Mouse (Mus musculus) CH12.LX (cell line): ENCODE measurements around the gene Gm8126. TPM values are rescaled to one million over a fixed set of nuclear protein-coding genes. Genes with fewer than 3 reads are reported as not detected.
A peak's percentile ranks its signal among the peaks of the same experiment; 100 is the strongest.
"Not testable (repeated sequence)": the region's sequence is repeated elsewhere in the genome, so short reads cannot be mapped to it uniquely, and the experiment has no call there.

Experiments
- DNase-seq: peaks from one replicate; pipeline ENCODE4 v3.0.0-alpha.2; 2013; ENCODE audit errors: extremely low read depth
- H3K27ac ChIP-seq: 2 replicates; pipeline ENCODE4 v1.5.1; 2012; ENCODE audit warnings: low read depth, mild to moderate bottlenecking, control low read depth, moderate library complexity; ENCODE audit not compliant: insufficient read depth
- H3K27me3 ChIP-seq: replicated peaks from 2 replicates; pipeline ENCODE3; 2012; ENCODE audit warnings: inconsistent platforms
- H3K36me3 ChIP-seq, 2 experiments: replicated peaks in 1 of 2; 2 replicates each; pipeline versions ENCODE3 to v1.6.1; 2012; ENCODE audit warnings: inconsistent platforms in 1 of 2, low read length in 1 of 2, mild to moderate bottlenecking in 1 of 2, mixed read lengths in 1 of 2, moderate library complexity in 1 of 2; ENCODE audit not compliant: control insufficient read depth in 1 of 2, insufficient read depth in 1 of 2
- H3K4me1 ChIP-seq, 2 experiments: 2 replicates each; pipeline ENCODE4 v1.6.1; 2012; ENCODE audit warnings: inconsistent platforms in 1 of 2, moderate library complexity in 1 of 2; ENCODE audit not compliant: insufficient read depth in 2 of 2, control insufficient read depth in 1 of 2
- H3K4me2 ChIP-seq: 2 replicates; pipeline ENCODE4 v1.6.1; 2012; ENCODE audit warnings: low read depth, mild to moderate bottlenecking, control low read depth; ENCODE audit not compliant: poor library complexity, insufficient read depth, severe bottlenecking
- H3K4me3 ChIP-seq, 3 experiments: fragments of 150-350 bp in 1 of 3; sonication (generic) in 1 of 3; replicated peaks in 1 of 3; 2 replicates each; pipeline versions ENCODE3 to v1.5.1; 2011 to 2012; ENCODE audit warnings: low read depth in 2 of 3, low read length in 2 of 3, mild to moderate bottlenecking in 2 of 3, moderate library complexity in 2 of 3, control low read depth in 1 of 3, improper control_type of control experiment in 1 of 3, inconsistent platforms in 1 of 3, mixed read lengths in 1 of 3; ENCODE audit not compliant: poor library complexity in 1 of 3
- H3K79me2 ChIP-seq: replicated peaks from 2 replicates; pipeline ENCODE4 v1.6.1; 2012; ENCODE audit warnings: mild to moderate bottlenecking, moderate library complexity; ENCODE audit not compliant: control insufficient read depth, poor library complexity, insufficient read depth, severe bottlenecking; ENCODE audit errors: extremely low read depth
- H3K9ac ChIP-seq: 2 replicates; pipeline ENCODE4 v1.6.1; 2012; ENCODE audit warnings: low read depth, mild to moderate bottlenecking, control low read depth, moderate library complexity; ENCODE audit not compliant: insufficient read depth
- H3K9me3 ChIP-seq: replicated peaks from 2 replicates; pipeline ENCODE3; 2012; ENCODE audit warnings: low read length, inconsistent platforms, mixed read lengths
- dilution Hi-C: fragments of 300-500 bp; cut with MboI; formaldehyde crosslinking; loops from 2 replicates; pipeline ENCODE4 v1.14.3; 2020; ENCODE audit warnings: low sequenced_read_pairs; ENCODE audit not compliant: extremely low pct_unique_long_range_greater_than_20kb, extremely low pct_ligation_motif_present
- in situ Hi-C: fragments of 300-500 bp; cut with MboI; formaldehyde crosslinking; loops from 3 replicates; pipeline ENCODE4 v1.14.3; 2019; ENCODE audit warnings: low sequenced_read_pairs, low pct_ligation_motif_present, low pct_unique_long_range_greater_than_20kb, mixed read lengths
- polyA plus RNA-seq: library from polyadenylated mRNA; unstranded; fragments of >175 nt; gene quantifications from 2 replicates; pipeline ENCODE4 v1.2.1, GENCODE M21; 2012; ENCODE audit warnings: low read depth; ENCODE audit not compliant: insufficient read length
- total RNA-seq, 2 experiments: library from RNA; depleted of rRNA; stranded (reverse); fragments of 300-350 nt in 1 of 2; fragments of >200 nt in 1 of 2; gene quantifications; 2 replicates each; pipeline ENCODE4 v1.2.3; 2012 to 2014

The Gm8126 gene
- total and polyA plus RNA-seq, 3 experiments = 0.12 TPM; not detected in 2

- H3K27ac ChIP-seq, H3K27me3 ChIP-seq, H3K4me1 ChIP-seq, H3K36me3 ChIP-seq, in situ Hi-C loops, H3K4me3 ChIP-seq, dilution Hi-C loops, H3K4me2 ChIP-seq, DNase-seq, H3K9me3 ChIP-seq, H3K79me2 ChIP-seq, H3K9ac ChIP-seq: not testable (repeated sequence)
Measured at GRCm38 (mm10) chr14:43263421-43263820, 5.0 kb downstream of the Gm8126 start.

DNA sequence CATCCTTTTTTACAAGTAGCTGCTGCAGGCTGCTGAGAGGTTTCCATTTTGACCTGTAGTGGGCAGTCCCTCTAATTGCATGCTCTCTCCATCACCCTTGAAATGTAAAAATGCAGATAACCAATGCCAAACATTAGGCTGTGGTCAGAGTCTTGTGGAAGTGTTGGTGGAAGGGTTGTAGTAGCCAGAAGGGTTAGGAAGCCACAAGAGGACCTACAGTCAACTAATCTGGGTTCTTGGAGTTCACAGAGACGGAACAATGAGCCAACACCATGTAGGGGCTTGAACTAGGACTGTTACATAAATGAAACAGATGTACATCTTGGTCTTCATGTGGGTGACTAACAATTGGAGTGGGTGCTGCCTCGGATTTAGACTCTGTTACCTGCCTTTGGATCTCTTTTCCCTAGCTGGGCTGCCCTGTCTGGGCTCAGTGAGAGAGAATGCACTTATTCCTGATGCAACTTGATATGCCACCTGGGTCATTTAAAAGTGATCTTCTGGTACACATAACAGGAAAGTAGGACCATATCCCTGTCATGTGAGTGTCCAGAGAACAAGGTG, 10.2 kb downstream of the Gm8126 start:
- H3K9me3 ChIP-seq, H3K27ac ChIP-seq, H3K27me3 ChIP-seq, DNase-seq, H3K4me3 ChIP-seq, H3K9ac ChIP-seq, H3K36me3 ChIP-seq, H3K4me1 ChIP-seq, dilution Hi-C loops, in situ Hi-C loops, H3K4me2 ChIP-seq, H3K79me2 ChIP-seq: not testable (repeated sequence)

GRCm38 (mm10) chr14:43269211-43269610, 10.8 kb downstream of the Gm8126 start:
- H3K27ac ChIP-seq, H3K36me3 ChIP-seq, H3K27me3 ChIP-seq, H3K4me3 ChIP-seq, in situ Hi-C loops, H3K79me2 ChIP-seq, H3K9me3 ChIP-seq, H3K4me2 ChIP-seq, H3K9ac ChIP-seq, DNase-seq, dilution Hi-C loops, H3K4me1 ChIP-seq: not testable (repeated sequence)

DNA sequence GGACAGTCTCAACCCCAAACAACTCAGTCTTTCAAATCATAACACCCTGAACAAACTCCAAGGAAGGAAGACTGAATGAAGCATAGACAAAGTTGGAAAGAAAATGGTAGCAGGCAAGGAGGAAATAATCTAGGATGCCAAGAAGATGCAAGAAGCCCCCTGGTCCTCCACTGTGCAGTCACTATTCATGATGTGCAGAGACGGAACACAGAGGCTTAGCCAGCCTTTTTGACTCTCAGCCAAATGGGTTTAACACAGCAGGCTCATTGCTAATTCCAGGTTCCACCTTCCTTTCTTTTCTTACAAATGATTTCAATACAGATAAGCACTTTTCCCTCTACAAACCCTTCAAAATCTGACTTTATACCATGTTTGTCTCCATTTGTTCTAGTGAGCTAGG, 14.7 kb downstream of the Gm8126 start:
- H3K9ac ChIP-seq, H3K4me1 ChIP-seq, H3K4me3 ChIP-seq, in situ Hi-C loops, H3K27ac ChIP-seq, H3K79me2 ChIP-seq, H3K36me3 ChIP-seq, dilution Hi-C loops, H3K27me3 ChIP-seq, DNase-seq, H3K4me2 ChIP-seq, H3K9me3 ChIP-seq: not testable (repeated sequence)

DNA sequence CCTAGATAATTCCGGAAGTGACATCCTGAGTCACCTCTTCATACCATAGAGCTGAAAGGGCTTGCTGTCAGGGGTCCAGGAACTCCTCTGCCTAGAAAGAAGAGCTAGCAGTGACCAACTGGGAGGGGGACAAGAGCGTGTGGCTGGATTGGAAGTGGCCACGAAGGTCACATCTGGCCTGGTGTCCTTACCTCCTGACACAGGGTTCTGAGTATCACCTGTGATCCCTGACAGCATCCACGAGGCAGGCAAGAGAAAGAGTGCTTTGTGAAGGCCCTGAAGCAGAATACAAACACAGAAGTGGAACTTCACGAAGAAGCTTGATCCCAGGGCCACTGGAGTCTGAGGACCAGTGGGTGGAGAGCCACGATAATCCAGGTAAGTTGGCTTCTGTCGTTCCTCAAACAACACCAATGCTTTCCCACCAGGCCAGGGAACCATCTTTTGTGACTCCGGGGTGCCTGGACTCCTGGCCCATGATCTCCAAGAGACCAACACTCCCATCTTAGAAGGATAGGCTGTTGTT, 16.6 kb downstream of the Gm8126 start, which contains the start of gene Gm9732:
Gm9732 (plus strand) TSS at position 51 of the 526 bp plus-strand sequence.
- H3K4me2 ChIP-seq, H3K27me3 ChIP-seq, dilution Hi-C loops, H3K27ac ChIP-seq, DNase-seq, H3K36me3 ChIP-seq, H3K79me2 ChIP-seq, H3K9ac ChIP-seq, in situ Hi-C loops, H3K4me1 ChIP-seq: not testable (repeated sequence)
- Histone ChIP-seq H3K4me3 (peak within 1 kb of the TSS in 2 of 3 experiments; percentile 35 to 64), H3K9me3 (peaks cover 10% of the 10 kb centered on the region)

- dilution Hi-C loops, H3K9ac ChIP-seq, DNase-seq, H3K79me2 ChIP-seq, H3K4me1 ChIP-seq, H3K4me3 ChIP-seq, H3K27me3 ChIP-seq, H3K4me2 ChIP-seq, H3K27ac ChIP-seq, H3K36me3 ChIP-seq, in situ Hi-C loops: not testable (repeated sequence)
- peaks cover 10% of the 10 kb centered on the region for H3K9me3 ChIP-seq
Measured at GRCm38 (mm10) chr14:43275752-43276151, 17.3 kb downstream of the Gm8126 start.
